Mouse (Mus musculus) cortical plate, adult 2 months (tissue): ENCODE data around the gene Olfr1051. TPM values are rescaled to one million over a fixed set of nuclear protein-coding genes. Genes with fewer than 3 reads are reported as not detected.
"Not testable (repeated sequence)": the region's sequence is repeated elsewhere in the genome, so short reads cannot be mapped to it uniquely, and the experiment has no call there.

Source experiments
- H3K27ac ChIP-seq: fragments of 200-500 bp; 2 replicates; pipeline ENCODE4 v1.5.1; 2012; ENCODE audit warnings: low read length, control low read depth, inconsistent platforms; ENCODE audit not compliant: insufficient read depth
- H3K4me1 ChIP-seq: fragments of 200-500 bp; 2 replicates; pipeline ENCODE4 v1.6.1; 2011; ENCODE audit warnings: low read length; ENCODE audit not compliant: control insufficient read depth, insufficient read depth
- H3K4me3 ChIP-seq: fragments of 200-500 bp; 2 replicates; pipeline ENCODE4 v1.5.1; 2011; ENCODE audit warnings: mild to moderate bottlenecking, low read length, control low read depth; ENCODE audit not compliant: insufficient read depth
- CTCF ChIP-seq: fragments of 200-500 bp; IDR thresholded peaks from 2 replicates; pipeline ENCODE4 v1.5.1; 2011; ENCODE audit warnings: mild to moderate bottlenecking, control low read depth, low read length; ENCODE audit not compliant: insufficient read depth; ENCODE audit errors: extremely low read depth
- POLR2A ChIP-seq: fragments of 200-500 bp; IDR thresholded peaks from 2 replicates; pipeline ENCODE4 v1.6.1; 2011; ENCODE audit warnings: mild to moderate bottlenecking, low read length, control low read depth; ENCODE audit not compliant: insufficient read depth; ENCODE audit errors: extremely low read depth
- polyA plus RNA-seq: library from polyadenylated mRNA; depleted of rRNA; stranded (reverse); fragments of >200 nt; gene quantifications from 2 replicates; pipeline ENCODE4 v1.2.3, GENCODE M21; 2012; rRNA removed

Olfr1051 gene
- not detected in 2 replicates for polyA plus RNA-seq

- not testable (repeated sequence) for H3K27ac ChIP-seq, H3K4me1 ChIP-seq, H3K4me3 ChIP-seq
These were observed at the start of gene Olfr1051 for GRCm38 (mm10) chr2:86278988-86279387. Gene Olfr1051 (minus strand): TSS chr2:86279088.

DNA sequence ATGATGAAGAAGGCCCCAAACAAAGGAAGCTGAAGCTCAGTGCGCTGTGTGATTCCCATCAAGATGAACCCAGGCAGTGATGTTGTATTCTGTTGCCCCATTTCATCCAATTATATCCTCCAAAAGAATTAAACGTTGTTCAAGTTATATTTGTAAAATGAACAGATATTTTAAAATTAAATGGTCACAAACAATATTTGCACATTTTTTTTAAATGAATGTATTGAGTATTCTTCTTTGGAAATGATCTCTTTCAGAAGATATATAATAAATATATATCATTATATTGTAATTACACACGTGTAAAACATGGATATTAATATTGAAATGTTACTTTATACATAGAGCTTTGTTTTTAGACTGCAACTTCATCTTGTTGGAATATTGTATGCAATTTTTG is 36.3 kb upstream of the Olfr1051 start, which contains the start of gene Olfr1053:
Gene Olfr1053, minus strand, starts transcription at position 101 of the 400 bp plus-strand sequence.
- TF ChIP-seq CTCF (no peak), POLR2A (no peak)
- Histone ChIP-seq H3K4me1 (no peaks in the 10 kb centered on the region), H3K4me3 (no peak within 1 kb of the TSS), H3K27ac (no peak within 1 kb of the TSS)

- no peak within 1 kb of the TSS for H3K4me3 ChIP-seq
- no peaks in the 10 kb centered on the region for H3K4me1 ChIP-seq
- TF ChIP-seq POLR2A, result no peak
- no peak for TF ChIP-seq CTCF
- H3K27ac ChIP-seq, result no peak within 1 kb of the TSS
These were observed 13.3 kb upstream of the Olfr1051 start, which contains the start of gene Olfr1052 for GRCm38 (mm10) chr2:86292155-86292554. Gene Olfr1052 (plus strand): TSS chr2:86292455.

DNA sequence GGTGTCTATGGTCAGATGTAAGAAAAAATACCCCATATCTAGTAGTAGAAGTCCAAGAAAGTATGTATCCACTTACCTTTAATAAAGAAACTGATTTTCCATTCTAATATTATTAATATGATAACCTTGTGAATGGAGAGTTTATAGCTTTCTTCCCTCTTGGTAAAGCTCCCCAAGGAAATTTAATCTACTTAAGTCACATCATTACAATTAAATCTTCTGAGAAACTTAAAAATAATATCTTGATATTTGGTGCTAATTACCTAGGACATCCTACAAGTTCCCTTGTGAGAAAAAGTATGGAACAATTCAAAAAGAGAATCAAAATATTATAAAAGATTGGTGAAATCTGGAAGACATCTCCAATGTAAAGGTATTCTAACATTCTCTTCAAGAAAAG is 20.7 kb downstream of the Olfr1051 start, which contains the start of gene Olfr1049:
Gene Olfr1049, minus strand, starts transcription at position 101 of the 400 bp plus-strand sequence.
- H3K4me1 ChIP-seq, H3K4me3 ChIP-seq, H3K27ac ChIP-seq: not testable (repeated sequence)

- no peak within 1 kb of the TSS for H3K4me3 ChIP-seq
- TF ChIP-seq POLR2A, result no peak
- no peak for TF ChIP-seq CTCF
- H3K27ac ChIP-seq, result no peak within 1 kb of the TSS
- H3K4me1 ChIP-seq, result no peaks in the 10 kb centered on the region
These were observed 38.7 kb downstream of the Olfr1051 start, which contains the start of gene Olfr1048 for GRCm38 (mm10) chr2:86240189-86240588. Gene Olfr1048 (minus strand): TSS chr2:86240289.

- no peaks in the 10 kb centered on the region for H3K4me1 ChIP-seq
- TF ChIP-seq POLR2A, result no peak
- no peak within 1 kb of the TSS for H3K27ac ChIP-seq
- no peak within 1 kb of the TSS for H3K4me3 ChIP-seq
These were observed 47.6 kb downstream of the Olfr1051 start, which contains the start of gene Olfr1047 for GRCm38 (mm10) chr2:86231301-86231700. Gene Olfr1047 (minus strand): TSS chr2:86231401.

Other genes starting within 250 kb of the Olfr1051 start
- 0.02 TPM in 1 of 2 replicates, not detected in the other for gene Olfr1034, start 233.2 kb downstream of the Olfr1051 start, polyA plus RNA-seq
- not detected in 2 replicates for gene Olfr1036, start 205.1 kb downstream of the Olfr1051 start, polyA plus RNA-seq
- not detected in 2 replicates for gene Olfr1037, start 191.7 kb downstream of the Olfr1051 start, polyA plus RNA-seq
- not detected in 2 replicates for gene Olfr1039, start 143.2 kb downstream of the Olfr1051 start, polyA plus RNA-seq
- gene Olfr1040, start 132.4 kb downstream of the Olfr1051 start, polyA plus RNA-seq, result not detected in 2 replicates
- gene Olfr1042, start 117.2 kb downstream of the Olfr1051 start, polyA plus RNA-seq, result not detected in 2 replicates
- not detected in 2 replicates for gene Olfr1043, start 111.6 kb downstream of the Olfr1051 start, polyA plus RNA-seq
- not detected in 2 replicates for gene Olfr1044, start 101.3 kb downstream of the Olfr1051 start, polyA plus RNA-seq
- gene Olfr52, start 93.4 kb downstream of the Olfr1051 start, polyA plus RNA-seq, result not detected in 2 replicates
- not detected in 2 replicates for gene Olfr1045, start 76.1 kb downstream of the Olfr1051 start, polyA plus RNA-seq
- gene Olfr1046, start 59.8 kb downstream of the Olfr1051 start, polyA plus RNA-seq, result not detected in 2 replicates
- not detected in 2 replicates for gene Olfr1047, start 47.7 kb downstream of the Olfr1051 start, polyA plus RNA-seq
- not detected in 2 replicates for gene Olfr1048, start 38.8 kb downstream of the Olfr1051 start, polyA plus RNA-seq
- gene Olfr1049, start 20.8 kb downstream of the Olfr1051 start, polyA plus RNA-seq, result not detected in 2 replicates
- not detected in 2 replicates for gene Olfr1052, start 13.4 kb upstream of the Olfr1051 start, polyA plus RNA-seq
- not detected in 2 replicates for gene Olfr1053, start 36.2 kb upstream of the Olfr1051 start, polyA plus RNA-seq
- not detected in 2 replicates for gene Olfr1054, start 56.3 kb upstream of the Olfr1051 start, polyA plus RNA-seq
- not detected in 2 replicates for gene Olfr1055, start 71.2 kb upstream of the Olfr1051 start, polyA plus RNA-seq
- gene Olfr1056, start 83.4 kb upstream of the Olfr1051 start, polyA plus RNA-seq, result not detected in 2 replicates
- not detected in 2 replicates for gene Olfr1057, start 99.3 kb upstream of the Olfr1051 start, polyA plus RNA-seq
- not detected in 2 replicates for gene Olfr1058, start 109.5 kb upstream of the Olfr1051 start, polyA plus RNA-seq
- not detected in 2 replicates for gene Olfr1061, start 135.0 kb upstream of the Olfr1051 start, polyA plus RNA-seq
- not detected in 2 replicates for gene Olfr1062, start 147.7 kb upstream of the Olfr1051 start, polyA plus RNA-seq
- not detected in 2 replicates for gene Olfr1065, start 171.5 kb upstream of the Olfr1051 start, polyA plus RNA-seq
- not detected in 2 replicates for gene Olfr1066, start 177.2 kb upstream of the Olfr1051 start, polyA plus RNA-seq
- gene Olfr228, start 208.3 kb upstream of the Olfr1051 start, polyA plus RNA-seq, result not detected in 2 replicates
- not detected in 2 replicates for gene Olfr1076, start 229.4 kb upstream of the Olfr1051 start, polyA plus RNA-seq